Mouse (Mus musculus) forebrain, embryonic 11.5 days (tissue): ENCODE data around the gene Pdzd7. TPM values are rescaled to one million over a fixed set of nuclear protein-coding genes. Genes with fewer than 3 reads are reported as not detected.

Experiments used
- ATAC-seq: fragments of 200-750 bp; cut with Nextera tagmentation; replicated peaks from 2 replicates; pipeline ENCODE4 v1.8.0; 2017; ENCODE audit warnings: moderate TSS enrichment; ENCODE audit not compliant: low FRiP score
- DNase-seq: peaks from one replicate; pipeline ENCODE4 v3.0.0-alpha.2; 2017; ENCODE audit warnings: low spot score
- H3K27ac ChIP-seq: fragments of 300-500 bp; sonication (generic); 2 replicates; pipeline ENCODE4 v1.5.1; 2014; ENCODE audit warnings: low read depth, low read length
- H3K27me3 ChIP-seq: fragments of 300-500 bp; sonication (generic); 2 replicates; pipeline ENCODE4 v1.6.1; 2014; ENCODE audit warnings: mild to moderate bottlenecking, low read length, mixed read lengths; ENCODE audit not compliant: control insufficient read depth, insufficient read depth
- H3K36me3 ChIP-seq: fragments of 300-500 bp; sonication (generic); 2 replicates; pipeline ENCODE4 v1.6.1; 2014; ENCODE audit warnings: mild to moderate bottlenecking, low read length, moderate library complexity, mixed read lengths; ENCODE audit not compliant: control insufficient read depth, insufficient read depth
- H3K4me1 ChIP-seq: fragments of 300-500 bp; sonication (generic); replicated peaks from 2 replicates; pipeline ENCODE4 v1.6.1; 2014; ENCODE audit warnings: low read length, mixed read lengths; ENCODE audit not compliant: control insufficient read depth, insufficient read depth
- H3K4me2 ChIP-seq: fragments of 300-500 bp; sonication (generic); 2 replicates; pipeline ENCODE4 v1.6.1; 2014; ENCODE audit warnings: low read depth, mild to moderate bottlenecking, low read length, moderate library complexity, mixed read lengths; ENCODE audit not compliant: severe bottlenecking
- H3K4me3 ChIP-seq: fragments of 300-500 bp; sonication (generic); 2 replicates; pipeline ENCODE4 v1.5.1; 2014; ENCODE audit warnings: low read depth, low read length
- H3K9ac ChIP-seq: fragments of 300-500 bp; sonication (generic); 2 replicates; pipeline ENCODE4 v1.6.1; 2014; ENCODE audit warnings: low read length
- H3K9me3 ChIP-seq: fragments of 300-500 bp; sonication (generic); 2 replicates; pipeline ENCODE4 v1.6.1; 2016; ENCODE audit warnings: low read length, mixed read lengths; ENCODE audit not compliant: control insufficient read depth
- WGBS: fragments of 180-500 bp; shearing (Covaris S2); extraction: QIAGEN DNeasy Blood & Tissue Kit; methylation state at CpG from one replicate; pipeline ENCODE4 v1.1.7; 2014; 5-methylcytosine and 5-hydroxymethylcytosine counted together
- polyA plus RNA-seq: library from polyadenylated mRNA; unstranded; fragments of >200 nt; fragmentation: Nextera tagmentation; extraction: Ambion mirVana; gene quantifications from 2 replicates; pipeline ENCODE4 v1.2.1, GENCODE M21; 2014

Pdzd7 gene
- polyA plus RNA-seq, 1 experiment from 2014 or later: 0.61 TPM

DNA sequence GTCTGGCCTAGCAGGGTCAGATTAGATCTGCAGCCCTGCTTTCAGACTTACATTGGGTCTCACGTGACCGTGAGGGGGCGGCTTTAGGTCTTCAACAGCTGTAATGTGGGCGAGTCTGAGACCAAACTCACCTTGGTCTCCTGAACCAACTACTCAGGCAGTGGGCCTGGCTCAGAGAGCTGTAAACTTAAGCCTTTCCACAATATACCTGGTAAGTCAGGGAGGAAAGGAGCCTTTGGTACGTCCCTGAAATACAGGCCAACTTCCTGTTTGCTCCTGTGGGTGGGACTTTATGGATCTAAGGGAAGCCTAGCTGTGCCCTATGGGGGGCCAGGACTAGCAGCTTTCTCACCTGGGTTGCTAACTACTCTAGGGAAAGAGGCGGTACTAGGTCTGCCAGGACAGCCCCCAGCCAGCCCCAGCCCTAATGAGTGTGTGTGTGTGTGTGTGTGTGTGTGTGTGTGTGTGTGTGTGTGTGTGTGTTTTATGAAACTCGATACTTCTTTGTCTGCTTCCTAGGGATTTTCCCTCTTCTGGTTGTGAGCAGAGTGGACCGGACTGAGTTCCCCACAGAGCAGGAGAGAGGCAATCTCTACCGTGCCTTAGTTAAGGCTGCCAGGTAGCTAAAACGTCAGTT, 31.1 kb downstream of the Pdzd7 start, which contains the start of gene Lzts2:
Gene Lzts2, plus strand, starts transcription at position 80 of the 637 bp plus-strand sequence.
- Histone ChIP-seq H3K9ac (peak within 1 kb of the TSS; percentile 57), H3K9me3 (no peaks in the 10 kb centered on the region), H3K27ac (0 out of 2 replicates have a peak within 1 kb of the TSS, but pooled peaks have one; percentile 25), H3K4me3 (peak within 1 kb of the TSS; percentile 42), H3K27me3 (no peaks in the 10 kb centered on the region), H3K36me3 (no peaks in the 10 kb centered on the region; the same call in 1 of the 2 replicates), H3K4me1 (peaks cover 25% of the 10 kb centered on the region), H3K4me2 (peak within 1 kb of the TSS; percentile 90)
- peak; percentile 57 for DNase-seq
- ATAC-seq: no peak
- WGBS: 12% methylated on average over 10 of the region's 10 CpGs

DNA sequence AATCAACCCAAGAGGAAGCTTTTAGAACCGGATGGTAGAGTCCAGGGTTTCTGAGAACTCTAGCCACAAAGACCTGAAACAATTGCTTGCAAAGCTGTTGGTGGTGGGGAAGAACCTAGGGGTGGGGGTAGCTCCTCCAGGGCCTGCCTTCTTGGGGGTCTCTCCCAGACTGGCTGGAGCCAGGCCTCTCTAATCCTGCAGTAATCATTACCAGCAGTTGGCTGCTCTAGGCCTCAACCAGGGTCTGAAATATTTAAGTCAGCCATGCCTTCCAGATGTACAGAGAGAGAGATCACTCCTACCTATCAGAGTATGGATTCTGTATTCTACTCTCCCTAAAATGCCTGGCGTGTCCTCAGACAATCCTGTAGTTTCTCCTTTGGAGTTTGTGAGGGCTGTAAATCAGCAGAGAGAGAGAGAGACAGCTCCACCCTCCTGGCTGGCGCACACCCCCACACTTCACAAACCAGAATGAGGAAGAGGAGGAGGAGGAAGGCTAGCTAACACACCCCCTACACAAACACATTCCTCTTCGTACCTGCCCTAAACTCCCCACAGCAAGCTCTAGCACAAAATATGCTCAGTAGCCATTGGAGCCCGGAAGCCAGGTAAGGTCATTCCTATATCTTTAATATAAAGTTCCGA, 31.8 kb downstream of the Pdzd7 start:
- no peak for DNase-seq
- Histone ChIP-seq H3K9me3 (no peaks in the 10 kb centered on the region), H3K4me2 (no peak overlapping the region), H3K36me3 (no peaks in the 10 kb centered on the region; the same call in 1 of the 2 replicates), H3K4me1 (peaks cover 24% of the 10 kb centered on the region), H3K4me3 (no peak overlapping the region), H3K9ac (no peak overlapping the region), H3K27me3 (no peaks in the 10 kb centered on the region), H3K27ac (no peak overlapping the region)
- ATAC-seq: no peak
- WGBS: 64% methylated on average over 6 of the region's 6 CpGs

DNA sequence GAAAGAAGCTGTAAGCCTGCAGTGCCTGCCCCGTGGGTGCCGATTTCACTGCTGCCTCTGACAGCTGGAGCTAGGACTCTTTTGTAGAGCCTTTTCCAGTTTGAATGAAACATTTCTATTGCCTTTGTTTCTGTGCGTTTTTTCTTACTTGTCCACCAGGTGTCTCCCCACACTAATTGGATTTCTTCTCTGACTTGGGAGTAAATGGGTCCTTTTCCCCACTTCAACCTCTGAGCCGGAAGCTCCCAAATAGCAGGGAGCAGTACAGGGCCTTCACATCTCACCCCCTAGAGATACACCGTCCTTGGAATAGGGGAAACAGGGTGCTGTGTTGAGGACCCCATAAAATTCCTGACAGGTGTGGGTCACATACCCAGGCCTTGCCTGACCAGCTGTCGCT, 32.9 kb downstream of the Pdzd7 start:
- Histone ChIP-seq H3K27me3 (no peaks in the 10 kb centered on the region), H3K4me1 (peaks cover 22% of the 10 kb centered on the region), H3K9me3 (no peaks in the 10 kb centered on the region), H3K4me2 (no peak overlapping the region), H3K4me3 (no peak overlapping the region), H3K27ac (0 out of 2 replicates have a peak overlapping the region, but pooled peaks have one; percentile 50), H3K36me3 (no peaks in the 10 kb centered on the region; the same call in 1 of the 2 replicates), H3K9ac (peak overlapping the region; percentile 27; the same call in 1 of the 2 replicates)
- ATAC-seq: no peak
- DNase-seq: no peak
- WGBS: 39% methylated on average over 6 of the region's 6 CpGs

DNA sequence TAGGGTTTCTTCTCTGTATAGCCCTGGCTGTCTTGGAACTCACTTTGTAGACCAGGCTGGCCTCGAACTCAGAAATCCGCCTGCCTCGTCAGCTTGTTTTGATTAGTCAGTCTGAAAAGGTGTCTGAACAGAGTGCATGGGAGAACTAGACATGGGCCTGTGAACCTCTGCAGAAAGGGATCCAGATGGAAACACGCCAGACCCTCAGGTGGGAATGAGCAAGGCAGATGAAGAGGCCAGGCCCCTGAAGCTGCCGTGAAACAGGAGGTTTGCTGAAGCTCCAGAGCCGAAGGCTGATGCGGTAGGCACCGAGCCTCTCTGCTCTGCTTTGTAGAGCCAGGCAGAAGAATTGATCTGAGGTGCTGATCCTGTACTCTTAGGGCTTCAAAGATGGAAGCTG, 33.3 kb downstream of the Pdzd7 start:
- no peak overlapping the region for H3K4me2 ChIP-seq
- no peak for ATAC-seq
- peak overlapping the region; percentile 27; the same call in 1 of the 2 replicates for H3K9ac ChIP-seq
- WGBS: 84% methylated on average over 8 of the region's 8 CpGs
- H3K4me1 ChIP-seq: peaks cover 25% of the 10 kb centered on the region
- peak; percentile 52 for DNase-seq
- no peaks in the 10 kb centered on the region for H3K27me3 ChIP-seq
- 0 out of 2 replicates have a peak overlapping the region, but pooled peaks have one; percentile 50 for H3K27ac ChIP-seq
- no peaks in the 10 kb centered on the region; the same call in 1 of the 2 replicates for H3K36me3 ChIP-seq
- H3K9me3 ChIP-seq: no peaks in the 10 kb centered on the region
- no peak overlapping the region for H3K4me3 ChIP-seq

DNA sequence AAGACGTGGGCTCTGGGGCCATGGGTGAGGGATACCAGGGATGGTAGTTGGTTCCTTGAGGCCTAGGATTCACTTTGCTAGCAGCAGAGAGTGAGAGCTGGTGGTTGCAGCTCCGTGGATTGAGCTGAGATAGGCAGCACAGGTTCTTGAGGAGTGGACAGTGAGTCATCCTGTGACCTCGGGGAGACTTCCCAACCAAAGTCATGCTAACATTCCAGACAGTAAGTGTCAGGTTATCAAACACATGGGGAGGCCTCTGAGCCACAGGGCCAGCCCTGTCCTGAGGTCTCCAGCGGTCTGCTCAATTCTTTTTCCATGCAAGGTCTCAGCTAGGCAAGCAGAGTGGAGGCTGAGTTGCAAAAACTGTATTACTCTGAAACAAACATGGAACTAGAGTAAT, 34.9 kb downstream of the Pdzd7 start:
- no peaks in the 10 kb centered on the region for H3K27me3 ChIP-seq
- H3K27ac ChIP-seq: no peak overlapping the region
- H3K4me1 ChIP-seq: peaks cover 18% of the 10 kb centered on the region
- no peak overlapping the region for H3K4me2 ChIP-seq
- 90% methylated on average over 4 of the region's 4 CpGs for WGBS
- no peak overlapping the region for H3K9ac ChIP-seq
- H3K36me3 ChIP-seq: no peaks in the 10 kb centered on the region; the same call in 1 of the 2 replicates
- no peak for DNase-seq
- ATAC-seq: no peak
- no peak overlapping the region for H3K4me3 ChIP-seq
- H3K9me3 ChIP-seq: no peaks in the 10 kb centered on the region

DNA sequence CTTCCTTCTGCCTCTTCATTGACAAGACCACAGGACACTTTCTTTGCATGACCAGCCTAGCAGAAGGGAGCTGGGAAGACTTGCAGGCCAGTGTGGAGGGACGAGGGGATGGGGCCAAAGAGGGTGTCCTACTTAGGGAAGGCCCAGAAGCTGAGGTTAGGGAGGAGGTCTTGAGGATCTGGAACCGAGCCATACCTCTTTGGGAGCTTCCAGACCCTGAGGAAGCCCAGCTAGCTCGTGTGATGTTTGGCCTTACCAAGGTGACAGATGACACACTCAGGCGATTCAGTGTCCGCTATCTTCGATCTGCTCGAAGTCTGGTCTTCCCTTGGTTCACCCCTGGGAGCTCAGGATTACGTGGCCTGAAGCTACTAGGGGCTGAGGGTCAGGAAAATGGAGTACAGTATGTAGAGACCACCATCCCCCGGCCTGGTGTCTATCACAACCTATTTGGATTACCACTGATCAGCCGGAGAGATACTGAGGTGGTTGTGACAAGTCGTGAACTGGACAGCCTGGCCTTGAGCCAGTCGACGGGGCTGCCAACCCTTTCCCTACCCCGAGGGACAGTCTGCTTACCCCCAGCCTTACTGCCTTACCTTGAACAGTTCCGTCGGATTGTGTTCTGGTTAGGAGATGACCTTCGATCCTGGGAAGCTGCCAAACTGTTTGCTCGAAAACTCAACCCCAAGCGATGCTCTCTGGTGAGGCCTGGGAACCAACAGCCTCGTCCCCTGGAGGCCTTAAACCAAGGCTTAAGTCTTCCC, 37.9 kb downstream of the Pdzd7 start:
- Histone ChIP-seq H3K4me2 (peak overlapping the region; percentile 86; the same call in 1 of the 2 replicates), H3K9me3 (no peaks in the 10 kb centered on the region), H3K4me1 (peaks cover 12% of the 10 kb centered on the region), H3K27ac (no peak overlapping the region), H3K36me3 (no peaks in the 10 kb centered on the region; the same call in 1 of the 2 replicates), H3K9ac (no peak overlapping the region), H3K27me3 (no peaks in the 10 kb centered on the region), H3K4me3 (no peak overlapping the region)
- ATAC-seq: no peak
- DNase-seq: no peak
- WGBS: 91% methylated on average over 20 of the region's 20 CpGs

DNA sequence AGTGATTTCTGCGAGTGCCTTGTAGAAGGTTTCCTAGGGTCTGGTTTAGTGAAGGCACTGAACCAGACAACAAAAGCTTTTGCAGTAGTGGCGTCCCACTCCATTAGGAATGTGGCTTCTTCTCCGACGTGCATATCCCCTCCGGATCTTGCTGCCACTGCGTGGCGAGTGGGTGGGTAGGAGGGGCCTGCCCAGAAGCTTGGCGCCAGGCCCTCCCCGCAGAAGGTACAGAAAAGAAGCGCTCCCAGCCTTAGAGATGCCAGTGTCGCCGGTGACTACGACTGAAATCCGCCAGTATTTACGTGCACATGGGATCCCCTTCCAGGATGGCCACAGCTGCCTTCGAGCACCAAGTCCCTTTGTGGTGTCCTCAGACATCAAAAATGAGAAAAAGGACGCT, 38.5 kb downstream of the Pdzd7 start:
- 51% methylated on average over 17 of the region's 17 CpGs for WGBS
- Histone ChIP-seq H3K4me3 (peak overlapping the region; percentile 93), H3K27me3 (no peaks in the 10 kb centered on the region), H3K4me2 (peak overlapping the region; percentile 86), H3K27ac (no peak overlapping the region), H3K36me3 (no peaks in the 10 kb centered on the region; the same call in 1 of the 2 replicates), H3K4me1 (peaks cover 9% of the 10 kb centered on the region), H3K9me3 (no peaks in the 10 kb centered on the region), H3K9ac (peak overlapping the region; percentile 78)
- no peak for ATAC-seq
- no peak for DNase-seq

DNA sequence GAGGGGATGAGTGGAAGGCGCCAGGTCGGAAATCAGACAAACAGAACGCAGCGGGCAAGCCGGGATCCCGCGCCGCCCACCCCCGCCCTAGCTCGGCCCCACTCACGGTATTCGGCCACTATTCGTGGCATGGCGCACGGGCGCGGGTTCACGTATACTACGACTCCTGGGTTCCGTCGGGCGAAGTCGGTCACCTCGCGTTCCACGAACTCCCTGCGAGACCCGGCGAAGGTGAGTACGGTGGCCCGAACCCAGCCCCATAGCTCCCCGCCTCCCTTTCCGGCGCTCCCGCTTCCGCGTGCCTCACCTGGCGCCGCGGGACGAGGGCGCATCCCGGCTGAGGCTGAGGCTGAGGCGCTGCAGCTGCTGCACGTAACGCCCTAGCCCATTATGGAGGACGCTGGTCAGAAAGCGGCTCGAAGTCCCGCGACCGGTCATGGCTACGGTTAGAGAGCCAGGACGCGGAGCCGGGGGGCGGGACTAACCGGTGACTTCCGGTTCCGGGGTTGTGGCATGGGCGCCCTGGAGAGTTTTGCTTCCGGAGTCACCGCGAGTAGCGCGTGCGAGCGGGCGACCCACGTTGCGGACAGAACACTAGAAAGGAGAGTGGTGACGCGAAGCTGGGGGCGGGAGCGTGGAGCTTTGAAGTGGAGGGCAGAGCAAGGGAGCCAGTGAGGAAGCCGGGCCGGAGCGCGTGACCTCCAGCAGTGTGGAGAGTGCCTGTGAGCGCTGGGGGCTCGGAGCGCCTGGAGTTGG, 39.4 kb downstream of the Pdzd7 start, which contains the start of gene Mrpl43:
Gene Mrpl43, minus strand, starts transcription at position 486 of the 756 bp plus-strand sequence.
- H3K27me3 ChIP-seq: no peaks in the 10 kb centered on the region
- ATAC-seq (peak; percentile 90), DNase-seq (peak; percentile 96)
- H3K4me1 ChIP-seq: peaks cover 9% of the 10 kb centered on the region
- no peaks in the 10 kb centered on the region; the same call in 1 of the 2 replicates for H3K36me3 ChIP-seq
- peak within 1 kb of the TSS; percentile 78 for H3K9ac ChIP-seq
- peak within 1 kb of the TSS; percentile 53; the same call in 1 of the 2 replicates for H3K27ac ChIP-seq
- under 1% methylated on average over 82 of the region's 82 CpGs for WGBS
- peak within 1 kb of the TSS; percentile 93 for H3K4me3 ChIP-seq
- H3K9me3 ChIP-seq: no peaks in the 10 kb centered on the region
- peak within 1 kb of the TSS; percentile 86 for H3K4me2 ChIP-seq
